ENCODE assay signal across 16 mouse cellular contexts in the genomic region with DNA sequence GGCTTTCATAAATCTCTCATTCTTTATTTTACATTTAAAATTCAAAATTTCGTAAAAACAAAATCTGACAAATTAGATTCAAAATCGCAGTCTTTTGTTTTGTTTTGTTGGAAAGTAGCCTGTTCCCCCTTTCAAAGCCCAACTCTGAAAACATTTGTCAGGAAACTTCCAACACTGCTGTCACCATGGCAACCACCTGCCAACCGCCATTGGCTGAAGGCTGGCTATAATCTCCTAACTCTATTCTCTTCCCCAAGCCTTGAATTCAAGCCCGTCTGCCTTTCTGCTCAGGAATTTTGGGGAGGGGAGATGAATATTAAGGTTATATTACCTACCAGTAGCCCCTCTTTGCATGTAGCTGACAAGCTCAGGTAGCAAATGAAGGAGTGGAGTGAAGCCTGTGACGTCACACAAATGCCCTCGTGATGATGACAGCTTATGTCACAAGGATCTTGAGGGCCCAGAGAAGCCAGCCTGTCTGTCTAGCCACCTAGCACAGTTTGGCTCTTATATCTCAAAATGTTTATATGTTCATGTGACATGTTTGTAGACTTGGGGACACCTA.
DNase-seq lines count a peak whose midpoint lies in the region; ATAC-seq and TF ChIP-seq lines count a peak whose summit lies in the region.
"Had no signal": no experiment of that assay in that cellular context is flagged by ENCODE, and none has a peak within 500 bp of the region (broad histone marks: within the 10 kb centered on the region; RNA-seq: fewer than 3 reads in every experiment).

No protein-coding gene starts in this region.

- TF ChIP-seq POLR2A in lung, adult 2 months (IDR thresholded peaks at IDR 0.05; ENCODE audit: borderline replicate concordance, extremely low read depth, low read depth, low read length): no peak

- peak; percentile 29 to 36 for DNase-seq in cerebellum, postnatal 10 days
- DNase-seq in cerebellum, postnatal 36 days: no peak
- DNase-seq in R1 (ENCODE audit: low read depth, low spot score): peak; percentile 52
- DNase-seq in lung, adult 2 months: no peak
- DNase-seq in layer of hippocampus, adult 9-10 months (ENCODE audit: low spot score): no peak
- DNase-seq: cerebellum, adult 8-10 months; kidney, postnatal 14 days; layer of hippocampus, postnatal 36 days; thymus, postnatal 4 days had no signal

- H3K27ac ChIP-seq in forebrain, embryonic 12.5 days: no peak overlapping the region
- H3K27ac ChIP-seq in midbrain, embryonic 12.5 days (replicated peaks): no peak overlapping the region
- H3K27ac ChIP-seq: embryonic facial prominence, embryonic 15.5 days; heart, embryonic 15.5 days; intestine, embryonic 15.5 days; limb, embryonic 13.5 days had no signal

- WGBS in forebrain, embryonic 12.5 days: 29% methylated on average over 6 of the region's 6 CpGs
- 21% methylated on average over 6 of the region's 6 CpGs for WGBS in midbrain, embryonic 12.5 days
- WGBS in lung, adult 2 months: 61% methylated on average over 6 of the region's 6 CpGs

- H3K36me3 ChIP-seq in forebrain, embryonic 12.5 days (replicated peaks): 0 out of 2 replicates have a peak, but pooled peaks cover 4% of the 10 kb centered on the region
- no peaks in the 10 kb centered on the region for H3K36me3 ChIP-seq in midbrain, embryonic 12.5 days
- H3K36me3 ChIP-seq: embryonic facial prominence, embryonic 15.5 days; heart, embryonic 15.5 days; intestine, embryonic 15.5 days; limb, embryonic 13.5 days had no signal

- no peak overlapping the region for H3K4me2 ChIP-seq in forebrain, embryonic 12.5 days
- H3K4me2 ChIP-seq in midbrain, embryonic 12.5 days (replicated peaks): no peak overlapping the region
- H3K4me2 ChIP-seq: embryonic facial prominence, embryonic 15.5 days; heart, embryonic 15.5 days; intestine, embryonic 15.5 days; limb, embryonic 13.5 days had no signal

- no peak for TF ChIP-seq CTCF in lung, adult 2 months (IDR thresholded peaks at IDR 0.05; ENCODE audit: insufficient read depth, low read length)

- peaks cover 49% of the 10 kb centered on the region for H3K4me1 ChIP-seq in forebrain, embryonic 12.5 days
- H3K4me1 ChIP-seq in midbrain, embryonic 12.5 days: peaks cover 52% of the 10 kb centered on the region
- no peaks in the 10 kb centered on the region for H3K4me1 ChIP-seq in lung, adult 2 months (ENCODE audit: control insufficient read depth, insufficient read depth, low read length)
- H3K4me1 ChIP-seq: heart, embryonic 15.5 days; intestine, embryonic 15.5 days had no signal

- no peak overlapping the region for H3K4me3 ChIP-seq in forebrain, embryonic 12.5 days (replicated peaks)
- no peak overlapping the region for H3K4me3 ChIP-seq in midbrain, embryonic 12.5 days
- H3K4me3 ChIP-seq in lung, adult 2 months (replicated peaks; ENCODE audit: extremely low read depth, low read depth, low read length): no peak overlapping the region
- H3K4me3 ChIP-seq: embryonic facial prominence, embryonic 15.5 days; heart, embryonic 15.5 days; intestine, embryonic 15.5 days; limb, embryonic 13.5 days had no signal

- H3K27me3 ChIP-seq in forebrain, embryonic 12.5 days: peaks cover 7% of the 10 kb centered on the region
- H3K27me3 ChIP-seq in midbrain, embryonic 12.5 days: 0 out of 2 replicates have a peak, but pooled peaks cover 4% of the 10 kb centered on the region
- H3K27me3 ChIP-seq: embryonic facial prominence, embryonic 15.5 days; heart, embryonic 15.5 days; intestine, embryonic 15.5 days had no signal

- peak; percentile 25; the same call in 1 of the 2 replicates for ATAC-seq in forebrain, embryonic 12.5 days (ENCODE audit: low FRiP score)
- ATAC-seq in midbrain, embryonic 12.5 days (ENCODE audit: low FRiP score, low read depth): peak; percentile 59; the same call in 1 of the 2 replicates
- no peak for ATAC-seq in megakaryocyte, adult 5-6 weeks (ENCODE audit: poor library complexity, severe bottlenecking)
- ATAC-seq: intestine, embryonic 15.5 days had no signal

- no peaks in the 10 kb centered on the region for H3K9me3 ChIP-seq in forebrain, embryonic 12.5 days
- H3K9me3 ChIP-seq in midbrain, embryonic 12.5 days: no peaks in the 10 kb centered on the region
- H3K9me3 ChIP-seq: embryonic facial prominence, embryonic 15.5 days; heart, embryonic 15.5 days; intestine, embryonic 15.5 days; limb, embryonic 13.5 days had no signal

- no peak overlapping the region for H3K9ac ChIP-seq in forebrain, embryonic 12.5 days
- no peak overlapping the region for H3K9ac ChIP-seq in midbrain, embryonic 12.5 days (replicated peaks)
- H3K9ac ChIP-seq: embryonic facial prominence, embryonic 15.5 days; heart, embryonic 15.5 days; intestine, embryonic 15.5 days; limb, embryonic 13.5 days had no signal

Comparison
In these comparisons a context has a peak if more than half of its experiments do, and no peak if none do; other contexts are left out.
1. DNase-seq: peak in cerebellum, postnatal 10 days (2 of 2) and R1 (single experiment); none in cerebellum, postnatal 36 days (0 of 2), lung, adult 2 months (single experiment) and layer of hippocampus, adult 9-10 months (single experiment).